Mouse (Mus musculus) spleen, postnatal 14 days (tissue): Measurements from ENCODE around the gene Med25.

Experiments
- DNase-seq, 2 experiments: peaks; one replicate each; pipeline ENCODE4 v3.0.0; 2021 to 2022; ENCODE audit warnings: low spot score in 2 of 2

The Med25 gene

DNA sequence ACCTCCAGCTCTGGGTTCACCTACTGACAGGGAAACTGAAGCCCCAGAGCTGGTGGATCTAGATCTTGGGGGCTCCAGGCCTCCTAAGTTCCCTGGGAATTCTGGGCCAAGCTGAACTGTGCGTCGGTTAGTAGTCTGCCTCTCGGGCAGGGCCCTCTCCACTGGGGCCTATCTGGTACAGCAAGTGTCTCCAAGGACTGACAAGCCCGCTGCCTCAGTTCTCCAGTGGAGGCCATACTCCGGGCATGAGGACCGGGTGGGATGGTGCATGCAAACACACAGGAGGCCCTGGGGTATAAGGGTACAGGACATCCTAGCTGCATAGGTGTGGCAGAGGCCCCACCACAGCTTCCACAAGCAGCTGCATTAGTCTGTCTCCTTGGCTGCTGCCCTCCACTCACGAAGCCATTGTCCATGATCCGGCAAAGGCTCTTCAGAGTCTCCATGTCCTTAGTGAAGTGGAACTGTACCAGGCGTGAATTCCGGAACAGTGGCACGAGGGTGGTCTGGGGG lies 28.5 kb downstream of the Med25 start:
- no peak for DNase-seq

DNA sequence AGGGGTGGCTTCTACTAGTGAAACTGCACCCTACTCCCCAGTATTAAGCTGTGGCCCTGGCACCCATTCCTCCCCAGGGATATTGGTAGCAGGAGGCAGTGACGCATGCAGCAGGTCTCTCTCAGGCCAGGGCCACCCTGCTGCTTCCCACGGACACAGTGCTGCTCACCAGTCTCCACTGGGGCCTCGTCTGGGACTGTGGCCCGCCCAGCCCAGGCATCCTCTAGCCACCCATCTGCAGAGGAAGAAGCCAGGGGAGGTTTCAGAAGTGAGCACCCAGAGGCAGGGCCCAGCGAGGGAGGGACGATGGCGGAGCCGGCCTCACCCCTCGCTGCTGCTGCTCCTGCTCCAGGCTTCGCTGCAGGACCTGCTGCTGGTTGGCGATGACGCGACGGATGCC lies 29.3 kb downstream of the Med25 start:
- DNase-seq, result no peak

DNA sequence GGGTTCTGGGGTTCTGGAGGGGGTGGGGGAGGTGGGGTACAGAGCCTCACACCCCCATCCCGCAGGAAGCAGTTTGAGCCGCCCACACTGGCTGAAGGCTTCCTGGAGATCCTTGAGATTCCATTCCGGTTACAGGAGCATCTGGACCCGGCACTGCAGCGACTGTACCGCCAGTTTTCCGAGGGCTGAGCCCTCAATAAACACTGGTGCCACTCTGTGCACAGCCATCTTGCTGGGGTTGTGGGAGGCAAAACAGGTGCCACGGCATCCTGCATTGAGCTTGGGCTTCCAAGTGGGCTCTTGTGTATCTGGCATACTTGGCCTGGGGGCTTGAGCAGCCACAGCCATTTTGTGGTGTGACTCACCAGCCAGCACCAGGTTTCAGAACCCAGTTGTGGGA lies 30.1 kb downstream of the Med25 start:
- no peak for DNase-seq

- DNase-seq, result no peak
Measured at GRCm38 (mm10) chr7:44861429-44861816, 31.1 kb downstream of the Med25 start.

DNA sequence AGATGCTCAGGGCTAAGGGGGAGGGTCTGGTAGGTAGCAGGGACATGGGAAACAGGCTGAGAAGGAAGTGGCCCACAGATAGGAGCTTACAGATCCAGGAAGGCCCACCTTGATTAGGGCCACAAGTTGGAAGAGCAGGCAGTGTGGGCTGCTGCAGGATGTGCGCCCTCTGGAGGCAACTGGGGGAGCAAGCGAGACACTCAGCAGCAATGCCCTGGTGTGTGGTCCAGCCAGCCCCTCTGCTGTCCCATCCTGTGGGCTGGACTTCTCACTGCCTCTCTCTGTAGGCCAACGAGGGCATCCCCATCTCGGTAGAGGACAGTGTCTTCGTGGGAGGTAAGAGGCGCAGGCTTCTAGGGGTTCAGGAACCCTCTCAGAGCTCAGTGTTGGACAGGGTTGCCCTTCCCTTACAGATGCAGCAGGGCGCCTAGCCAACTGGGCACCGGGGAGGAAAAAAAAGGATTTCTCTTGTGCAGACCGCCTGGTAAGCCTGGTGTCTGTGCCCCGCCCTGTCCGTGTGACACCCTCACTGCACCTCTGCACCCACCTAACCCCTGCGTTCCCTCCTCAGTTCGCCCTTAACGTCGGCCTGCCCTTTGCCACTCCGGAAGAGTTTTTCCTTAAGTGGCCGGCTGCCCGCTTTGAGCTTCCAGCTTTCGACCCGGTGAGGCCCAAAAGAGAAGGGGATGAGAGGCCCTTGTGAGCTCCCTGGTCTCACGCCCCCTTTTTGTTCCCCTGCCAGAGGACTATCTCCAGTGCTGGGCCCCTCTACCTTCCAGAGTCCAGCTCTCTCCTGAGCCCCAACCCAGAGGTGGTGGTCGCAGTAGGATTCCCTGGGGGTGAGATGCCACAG lies 31.7 kb downstream of the Med25 start:
- peak; percentile 47 to 71 for DNase-seq

DNA sequence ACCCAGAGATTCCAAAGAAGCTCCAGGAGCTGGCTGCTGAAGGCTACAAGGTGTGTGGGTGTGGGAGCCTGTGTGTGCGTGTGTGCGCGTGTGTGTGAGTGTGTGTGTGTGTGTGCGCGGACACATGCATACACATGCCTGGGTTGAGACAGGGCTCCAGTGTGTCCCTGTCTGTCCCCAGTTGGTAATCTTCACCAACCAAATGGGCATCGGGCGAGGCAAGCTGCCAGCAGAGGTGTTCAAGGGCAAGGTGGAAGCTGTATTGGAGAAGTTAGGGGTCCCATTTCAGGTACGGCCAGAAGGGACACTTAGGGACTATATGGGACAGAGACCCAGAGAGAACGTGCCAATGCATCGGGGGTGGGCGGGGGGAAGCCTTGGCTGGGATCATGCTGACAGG lies 32.6 kb downstream of the Med25 start:
- no peak for DNase-seq

- peak in 1 of 2 experiments; percentile 50 for DNase-seq
Measured at GRCm38 (mm10) chr7:44857905-44858304, 34.6 kb downstream of the Med25 start.

DNA sequence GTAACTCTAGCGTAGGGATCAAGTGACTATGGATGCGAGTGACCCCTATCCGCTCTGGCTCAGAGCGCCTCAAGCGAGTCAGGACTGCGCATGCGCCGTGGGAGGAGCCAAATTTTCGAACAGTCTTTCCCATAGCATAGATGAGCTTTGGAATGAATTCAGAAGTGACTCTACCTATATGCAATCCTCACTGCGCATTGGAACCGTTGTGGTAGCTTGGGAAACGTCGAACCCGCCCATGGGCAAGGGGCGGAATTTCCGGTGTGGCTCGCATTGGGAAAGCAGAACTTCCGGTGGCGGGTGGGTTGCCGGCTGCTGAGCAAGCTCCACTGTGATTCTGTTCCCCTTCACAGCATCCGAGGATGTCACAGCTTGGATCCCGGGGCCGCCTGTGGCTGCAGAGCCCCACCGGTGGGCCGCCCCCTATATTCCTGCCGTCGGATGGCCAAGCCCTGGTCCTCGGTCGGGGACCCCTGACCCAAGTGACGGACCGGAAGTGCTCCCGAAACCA lies 35.4 kb downstream of the Med25 start, which contains the start of gene Pnkp:
TSS of gene Pnkp (plus strand) at position 98 of the 511 bp plus-strand sequence.
- peak; percentile 66 to 80 for DNase-seq

GRCm38 (mm10) chr7:44856265-44856916 lies 36.1 kb downstream of the Med25 start:
- DNase-seq, result no peak

DNA sequence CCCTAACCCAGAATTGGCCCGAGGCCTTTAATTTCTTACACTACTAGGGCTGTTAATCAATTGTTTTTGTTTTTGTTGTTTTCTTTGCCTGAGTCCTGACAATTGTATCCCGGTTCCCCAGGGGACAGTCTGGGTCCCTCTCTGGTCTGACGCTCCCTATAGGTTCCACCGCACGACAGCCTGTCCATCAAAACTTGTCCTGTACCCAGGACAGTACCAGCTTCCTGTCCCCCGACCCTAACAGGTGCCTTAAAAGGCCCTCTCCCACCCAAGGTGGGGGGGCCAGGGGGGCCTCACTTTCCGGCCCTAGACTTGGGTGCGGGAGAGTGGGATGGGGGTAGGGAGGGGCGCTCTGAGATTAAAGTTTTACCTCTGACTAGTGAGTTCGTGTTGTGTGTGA lies 37.5 kb downstream of the Med25 start:
- DNase-seq, result no peak

- peak; percentile 76 to 77 for DNase-seq
Measured at GRCm38 (mm10) chr7:44854356-44855031, 38.0 kb downstream of the Med25 start.

- no peak for DNase-seq
Measured at GRCm38 (mm10) chr7:44853596-44854355, 38.7 kb downstream of the Med25 start.

DNA sequence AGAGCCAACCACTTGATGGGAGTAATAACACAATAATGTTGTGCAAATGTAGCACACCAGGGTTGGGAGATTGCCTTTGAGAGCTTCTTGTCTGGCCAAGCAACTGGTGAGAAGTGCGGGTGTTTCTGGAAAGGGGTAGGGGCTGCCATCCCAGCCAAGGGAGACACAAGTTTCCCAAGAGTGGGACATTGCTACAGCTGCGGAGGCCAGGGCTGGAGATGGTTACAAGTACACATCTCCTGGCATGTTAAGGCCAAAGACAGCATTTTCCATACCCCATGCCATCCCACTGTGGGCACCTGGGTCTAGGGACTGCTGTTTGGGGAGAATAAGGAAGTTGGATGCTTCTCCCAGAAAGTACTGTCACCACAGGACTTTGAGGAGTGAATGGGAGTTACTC lies 39.4 kb downstream of the Med25 start:
- DNase-seq, result no peak

DNA sequence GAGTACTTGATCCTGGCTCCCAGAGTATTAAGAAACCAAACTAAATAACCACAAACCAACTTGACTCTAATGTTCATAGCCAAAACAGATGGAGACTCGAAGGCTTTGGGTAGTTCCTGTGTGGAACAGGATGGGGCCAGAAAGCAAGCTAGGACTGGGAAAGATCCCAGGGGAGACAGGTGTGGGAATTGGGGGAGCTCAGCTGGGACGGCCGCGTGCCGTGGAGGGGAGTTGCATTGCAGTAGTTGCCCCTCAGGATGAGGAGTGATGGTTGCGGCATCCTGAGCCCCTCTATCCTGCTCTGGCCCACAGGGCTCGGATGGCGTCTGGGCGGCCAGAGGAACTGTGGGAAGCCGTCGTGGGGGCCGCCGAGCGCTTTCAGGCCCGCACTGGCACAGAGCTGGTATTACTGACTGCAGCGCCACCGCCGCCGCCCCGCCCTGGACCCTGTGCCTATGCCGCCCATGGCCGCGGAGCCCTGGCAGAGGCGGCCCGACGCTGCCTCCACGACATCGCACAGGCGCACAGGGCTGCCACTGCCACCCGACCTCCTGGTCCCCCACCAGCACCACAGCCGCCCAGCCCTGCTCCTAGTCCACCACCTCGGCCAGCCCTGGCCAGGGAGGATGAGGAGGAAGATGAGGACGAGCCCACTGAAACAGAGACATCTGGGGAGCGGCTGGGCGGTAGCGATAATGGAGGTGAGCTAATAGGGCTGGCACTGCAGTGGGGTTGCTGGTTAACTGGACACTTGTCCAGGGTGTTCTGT lies 40.1 kb downstream of the Med25 start:
- no peak for DNase-seq

GRCm38 (mm10) chr7:44851625-44852234 lies 40.8 kb downstream of the Med25 start:
- DNase-seq, result no peak

DNA sequence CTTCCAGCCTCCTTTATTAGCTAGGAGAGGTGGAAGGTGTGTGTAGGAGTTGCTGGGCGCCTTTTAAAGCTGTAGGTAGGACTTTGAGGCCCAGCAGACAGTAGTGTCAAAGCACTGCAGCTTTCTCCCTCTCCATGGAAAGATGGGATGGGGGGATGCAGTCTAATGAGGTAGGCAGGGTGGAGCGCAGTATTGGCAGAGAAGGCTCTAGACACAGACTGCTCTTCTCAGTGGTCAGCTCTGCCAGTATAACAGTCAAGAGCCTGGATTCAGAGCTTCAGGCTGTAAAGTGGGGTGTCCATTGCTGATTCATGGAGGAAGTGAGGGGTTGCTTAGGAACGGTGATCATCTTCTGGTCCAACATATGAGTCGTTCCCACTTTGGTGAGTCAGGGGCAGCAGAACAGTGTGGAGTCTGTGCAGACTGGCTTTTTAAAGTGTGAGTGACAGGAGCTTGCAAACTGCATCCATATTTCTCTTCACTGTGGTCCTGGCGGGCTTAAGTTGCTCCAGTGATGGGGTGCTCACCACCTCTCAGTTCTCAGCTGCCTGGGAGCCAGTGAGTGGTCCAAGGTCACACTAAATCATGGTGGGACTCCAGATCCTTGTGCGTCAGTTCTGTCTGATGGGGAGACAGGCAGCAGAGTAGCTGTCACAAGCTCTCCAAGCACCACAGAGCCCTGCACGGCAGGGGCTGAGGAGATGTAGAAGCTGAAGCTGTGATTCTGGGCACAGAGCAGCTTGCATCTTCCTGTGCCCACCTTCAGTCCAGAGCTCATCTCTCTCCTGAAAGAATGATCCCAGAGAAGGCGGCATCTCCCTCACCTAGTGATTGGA lies 41.5 kb downstream of the Med25 start:
- no peak for DNase-seq

DNA sequence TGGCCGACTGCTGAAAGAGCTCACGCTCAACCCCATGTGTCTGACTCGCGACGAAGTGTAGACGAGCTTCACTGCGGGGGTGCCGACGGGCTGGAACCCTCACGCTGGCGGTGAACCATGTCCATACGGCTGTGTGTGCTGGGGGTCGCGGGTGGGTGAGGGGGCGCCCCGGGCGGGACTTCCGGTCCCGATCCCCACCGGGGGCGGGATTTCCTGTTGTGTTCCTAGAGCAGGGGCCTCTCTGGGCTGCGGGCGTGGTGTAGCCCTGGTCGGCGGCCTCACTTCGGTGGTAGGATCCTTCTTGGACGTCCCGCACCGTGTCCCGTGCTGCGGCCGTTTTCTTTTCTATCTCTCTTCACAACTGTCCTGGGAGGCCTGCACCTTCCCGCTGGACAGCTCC lies 42.4 kb downstream of the Med25 start:
- DNase-seq, result peak; percentile 54 to 59

DNA sequence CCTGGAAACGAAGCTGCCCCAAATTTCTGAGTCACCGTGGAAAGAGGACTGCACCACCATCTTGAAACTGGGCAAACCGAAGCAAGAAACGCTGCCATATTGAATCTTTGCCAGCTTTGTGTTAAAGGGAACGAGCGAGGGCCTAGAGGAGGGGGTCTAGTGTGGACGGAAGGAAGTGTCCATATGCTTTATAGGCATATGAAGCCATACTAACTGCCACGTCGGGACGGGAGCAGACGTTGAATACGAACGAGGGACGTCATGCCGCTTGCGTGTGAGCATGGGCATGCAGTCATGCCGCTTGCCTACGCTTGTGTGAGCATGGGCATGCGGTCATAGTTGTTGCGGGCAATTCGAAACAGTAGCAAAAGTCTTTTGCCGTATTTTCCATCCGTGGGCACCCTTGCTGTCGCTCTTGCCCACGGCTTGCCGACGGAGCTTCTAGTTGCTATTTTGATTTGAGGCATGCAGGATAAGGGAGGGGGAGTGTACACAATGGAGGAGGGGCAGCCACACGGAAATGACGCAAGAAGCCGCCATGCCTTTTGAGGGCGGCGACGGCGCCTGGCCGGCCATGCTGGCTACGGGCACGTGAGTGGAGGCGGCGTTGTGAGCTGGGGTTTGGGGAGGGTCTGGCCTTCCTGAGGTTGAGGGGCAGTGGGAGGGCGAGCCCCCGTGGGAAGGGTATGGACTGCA lies 42.9 kb downstream of the Med25 start:
- DNase-seq, result peak; percentile 76 to 82
